Mouse (Mus musculus) neural tube, embryonic 13.5 days (tissue): ENCODE data around the gene Srp54a. TPM values are rescaled to one million over a fixed set of nuclear protein-coding genes. Genes with fewer than 3 reads are reported as not detected.
"Not testable (repeated sequence)": the region's sequence is repeated elsewhere in the genome, so short reads cannot be mapped to it uniquely, and the experiment has no call there.

Source experiments
- ATAC-seq: fragments of 200-750 bp; cut with Nextera tagmentation; 2 replicates; pipeline ENCODE4 v1.8.0; 2017; ENCODE audit warnings: low read depth, mild to moderate bottlenecking, moderate TSS enrichment, moderate library complexity
- H3K27ac ChIP-seq: fragments of 300-500 bp; sonication (generic); replicated peaks from 2 replicates; pipeline ENCODE4 v1.5.1; 2015; ENCODE audit warnings: moderate library complexity, mild to moderate bottlenecking, inconsistent platforms
- H3K27me3 ChIP-seq: fragments of 300-500 bp; sonication (generic); 2 replicates; pipeline ENCODE4 v1.6.1; 2015; ENCODE audit warnings: mild to moderate bottlenecking, inconsistent platforms
- H3K36me3 ChIP-seq: fragments of 300-500 bp; sonication (generic); 2 replicates; pipeline ENCODE4 v1.6.1; 2015; ENCODE audit warnings: mild to moderate bottlenecking, inconsistent platforms
- H3K4me1 ChIP-seq: fragments of 300-500 bp; sonication (generic); replicated peaks from 2 replicates; pipeline ENCODE4 v1.6.1; 2015; ENCODE audit warnings: inconsistent platforms
- H3K4me2 ChIP-seq: fragments of 300-500 bp; sonication (generic); 2 replicates; pipeline ENCODE4 v1.6.1; 2015; ENCODE audit warnings: inconsistent platforms, mild to moderate bottlenecking, moderate library complexity
- H3K4me3 ChIP-seq: fragments of 300-500 bp; sonication (generic); 2 replicates; pipeline ENCODE4 v1.5.1; 2015; ENCODE audit warnings: mild to moderate bottlenecking, inconsistent platforms
- H3K9ac ChIP-seq: fragments of 300-500 bp; sonication (generic); 2 replicates; pipeline ENCODE4 v1.6.1; 2015; ENCODE audit warnings: moderate library complexity, mild to moderate bottlenecking, inconsistent platforms
- H3K9me3 ChIP-seq: fragments of 300-500 bp; sonication (generic); 2 replicates; pipeline ENCODE4 v1.6.1; 2016; ENCODE audit warnings: inconsistent platforms
- WGBS: fragments of 180-500 bp; shearing (Covaris S2); methylation state at CpG from one replicate; pipeline ENCODE4 v1.1.7; 2015; 5-methylcytosine and 5-hydroxymethylcytosine counted together
- polyA plus RNA-seq: library from polyadenylated mRNA; unstranded; fragments of >200 nt; fragmentation: Nextera tagmentation; extraction: Ambion mirVana; gene quantifications from 2 replicates; pipeline ENCODE4 v1.2.1, GENCODE M21; 2015

The Srp54a gene
- polyA plus RNA-seq, 1 experiment from 2014 or later, result 193 TPM

DNA sequence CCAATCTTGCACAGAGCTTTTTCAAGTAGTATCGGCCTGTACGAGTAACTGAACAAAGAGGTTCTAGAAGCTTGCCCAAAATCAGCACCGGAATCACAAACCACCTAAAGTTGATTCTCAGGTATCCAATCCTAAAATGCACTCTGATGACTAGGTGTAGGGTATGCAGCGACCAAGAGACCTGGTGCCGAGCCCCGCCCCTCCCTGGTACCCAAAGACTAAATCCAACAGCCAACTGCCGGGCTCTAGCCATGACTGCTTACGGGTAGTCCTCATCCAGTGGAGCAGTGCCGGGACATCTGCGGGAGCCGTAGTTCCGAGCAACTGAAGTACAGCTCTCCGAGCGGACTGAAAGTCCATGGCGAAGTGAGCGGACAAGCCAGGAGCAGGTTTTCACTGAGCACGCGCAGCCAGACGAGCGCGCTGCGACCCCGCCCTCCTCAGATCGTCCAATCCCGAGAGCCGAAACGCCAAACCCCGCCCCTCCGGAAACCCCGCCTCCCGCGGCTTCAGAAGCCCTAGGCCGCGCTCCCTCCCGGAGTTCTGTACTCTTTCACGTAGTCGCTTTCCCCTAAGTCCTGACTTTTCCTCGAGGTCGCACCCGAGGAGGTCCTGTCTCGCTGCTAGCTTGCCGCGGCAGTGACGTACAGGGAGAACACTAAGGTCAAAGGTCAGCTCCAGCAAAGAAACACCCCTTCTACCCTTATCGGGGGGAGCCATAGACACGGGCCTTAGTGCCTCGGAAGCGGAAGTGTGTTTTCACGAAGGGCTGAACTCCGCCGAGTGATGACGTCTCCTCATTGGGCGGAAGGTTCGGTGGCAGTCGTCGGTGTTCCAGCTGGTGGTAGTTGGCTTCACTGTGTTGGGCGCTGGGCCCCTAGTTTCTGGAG, 74.7 kb downstream of the Srp54a start, which contains the start of gene Srp54b:
Srp54b (plus strand) TSS at position 546 of the 890 bp plus-strand sequence.
- Histone ChIP-seq H3K4me3 (peak within 1 kb of the TSS; percentile 30), H3K4me2 (0 out of 2 replicates have a peak within 1 kb of the TSS, but pooled peaks have one; percentile 29)
- not testable (repeated sequence) for H3K9ac ChIP-seq, H3K36me3 ChIP-seq, H3K27ac ChIP-seq, H3K9me3 ChIP-seq, H3K27me3 ChIP-seq, H3K4me1 ChIP-seq
- peak; percentile 99 for ATAC-seq
- WGBS, result no CpG with 5 or more reads among the region's 57 CpGs

- H3K4me1 ChIP-seq, H3K27me3 ChIP-seq, H3K36me3 ChIP-seq, H3K9me3 ChIP-seq, ATAC-seq, H3K27ac ChIP-seq, H3K9ac ChIP-seq: not testable (repeated sequence)
- Histone ChIP-seq H3K4me2 (0 out of 2 replicates have a peak overlapping the region, but pooled peaks have one; percentile 29), H3K4me3 (peak overlapping the region; percentile 30)
- 0% methylated on average over 12 of the region's 24 CpGs for WGBS
Measured at GRCm38 (mm10) chr12:55155449-55155783, 75.4 kb downstream of the Srp54a start.

Other genes with a start within 250 kb of the Srp54a start
- gene Cfl2, start 217.4 kb upstream of the Srp54a start, polyA plus RNA-seq, result 370 and 394 TPM in 2 replicates
- gene Gm20403, start 93.7 kb upstream of the Srp54a start, polyA plus RNA-seq, result not detected in 2 replicates
- gene Baz1a, start 65.9 kb upstream of the Srp54a start, polyA plus RNA-seq, result 11.5 and 13.2 TPM in 2 replicates
- 31.7 and 33.9 TPM in 2 replicates for gene 2700097O09Rik, start 152 bp upstream of the Srp54a start, polyA plus RNA-seq
- 48.1 and 49.9 TPM in 2 replicates for gene Fam177a, start 44.2 kb downstream of the Srp54a start, polyA plus RNA-seq
- 65.0 and 67.9 TPM in 2 replicates for gene Srp54b, start 74.8 kb downstream of the Srp54a start, polyA plus RNA-seq
- gene 1700047I17Rik2, start 119.3 kb downstream of the Srp54a start, polyA plus RNA-seq, result not detected in 2 replicates
- gene Srp54c, start 149.9 kb downstream of the Srp54a start, polyA plus RNA-seq, result 83.2 and 88.1 TPM in 2 replicates
- gene 1110008L16Rik, start 219.3 kb downstream of the Srp54a start, polyA plus RNA-seq, result 9.7 and 11.8 TPM in 2 replicates
- 25.6 and 27.2 TPM in 2 replicates for gene Ppp2r3c, start 222.7 kb downstream of the Srp54a start, polyA plus RNA-seq